Mouse (Mus musculus): Measurements from ENCODE around the gene Mbnl1. TPM values are rescaled to one million over a fixed set of nuclear protein-coding genes. Genes with fewer than 3 reads are reported as not detected.

Gene Mbnl1
- polyA plus RNA-seq, 1 experiment from 2014 or later: 169 TPM

GRCm38 (mm10) chr3:60535224-60535623, 62.6 kb downstream of the Mbnl1 start:
- Histone ChIP-seq H3K27ac (no peak overlapping the region), H3K9ac (no peak overlapping the region), H3K36me3 (no peaks in the 10 kb centered on the region), H3K4me3 (no peak overlapping the region), H3K4me1 (peaks cover 23% of the 10 kb centered on the region), H3K27me3 (no peaks in the 10 kb centered on the region), H3K9me3 (no peaks in the 10 kb centered on the region), H3K4me2 (no peak overlapping the region)
- WGBS: 20% methylated on average over 3 of the region's 3 CpGs
- ATAC-seq (ENCODE audit: borderline replicate concordance, extremely low read depth, low FRiP score, low TSS enrichment): no peak

GRCm38 (mm10) chr3:60537063-60537462, 64.4 kb downstream of the Mbnl1 start:
- no peaks in the 10 kb centered on the region for H3K9me3 ChIP-seq
- no peaks in the 10 kb centered on the region for H3K27me3 ChIP-seq
- H3K4me3 ChIP-seq: no peak overlapping the region
- H3K36me3 ChIP-seq: no peaks in the 10 kb centered on the region
- no peak overlapping the region for H3K4me2 ChIP-seq
- no peak overlapping the region for H3K9ac ChIP-seq
- H3K4me1 ChIP-seq: peaks cover 11% of the 10 kb centered on the region; the same call in 1 of the 2 replicates
- no peak overlapping the region for H3K27ac ChIP-seq
- 82% methylated on average over 2 of the region's 2 CpGs for WGBS
- no peak for ATAC-seq (ENCODE audit: borderline replicate concordance, extremely low read depth, low FRiP score, low TSS enrichment)

- Histone ChIP-seq H3K9ac (no peak overlapping the region), H3K4me2 (no peak overlapping the region)
- 74% methylated on average over 3 of the region's 3 CpGs for WGBS
Observed at GRCm38 (mm10) chr3:60538214-60538971, 65.8 kb downstream of the Mbnl1 start.

GRCm38 (mm10) chr3:60541121-60541520, 68.5 kb downstream of the Mbnl1 start:
- Histone ChIP-seq H3K9ac (no peak overlapping the region), H3K4me2 (no peak overlapping the region), H3K36me3 (no peaks in the 10 kb centered on the region), H3K4me1 (peaks cover 9% of the 10 kb centered on the region), H3K27ac (no peak overlapping the region), H3K9me3 (no peaks in the 10 kb centered on the region), H3K27me3 (no peaks in the 10 kb centered on the region), H3K4me3 (no peak overlapping the region)
- 69% methylated on average over 4 of the region's 4 CpGs for WGBS
- no peak for ATAC-seq (ENCODE audit: borderline replicate concordance, extremely low read depth, low FRiP score, low TSS enrichment)

More at GRCm38 (mm10) chr3:60538214-60538971, 65.8 kb downstream of the Mbnl1 start:
- no peak for ATAC-seq (ENCODE audit: borderline replicate concordance, extremely low read depth, low FRiP score, low TSS enrichment)
- Histone ChIP-seq H3K27me3 (no peaks in the 10 kb centered on the region), H3K36me3 (no peaks in the 10 kb centered on the region), H3K4me1 (peaks cover 14% of the 10 kb centered on the region; the same call in 1 of the 2 replicates), H3K27ac (no peak overlapping the region), H3K9me3 (no peaks in the 10 kb centered on the region), H3K4me3 (no peak overlapping the region)

GRCm38 (mm10) chr3:60546196-60546595, 73.6 kb downstream of the Mbnl1 start:
- WGBS: 31% methylated on average over 9 of the region's 9 CpGs
- Histone ChIP-seq H3K9ac (no peak overlapping the region), H3K9me3 (no peaks in the 10 kb centered on the region), H3K4me1 (peaks cover 35% of the 10 kb centered on the region), H3K27ac (no peak overlapping the region), H3K4me3 (no peak overlapping the region), H3K4me2 (no peak overlapping the region), H3K36me3 (no peaks in the 10 kb centered on the region), H3K27me3 (no peaks in the 10 kb centered on the region)
- peak; percentile 52; the same call in 1 of the 2 replicates for ATAC-seq (ENCODE audit: borderline replicate concordance, extremely low read depth, low FRiP score, low TSS enrichment)

GRCm38 (mm10) chr3:60546904-60547303, 74.3 kb downstream of the Mbnl1 start:
- no peaks in the 10 kb centered on the region for H3K27me3 ChIP-seq
- no peak overlapping the region for H3K27ac ChIP-seq
- no peak for ATAC-seq (ENCODE audit: borderline replicate concordance, extremely low read depth, low FRiP score, low TSS enrichment)
- no peak overlapping the region for H3K4me3 ChIP-seq
- no peaks in the 10 kb centered on the region for H3K9me3 ChIP-seq
- no peaks in the 10 kb centered on the region for H3K36me3 ChIP-seq
- H3K9ac ChIP-seq: no peak overlapping the region
- peaks cover 38% of the 10 kb centered on the region for H3K4me1 ChIP-seq
- H3K4me2 ChIP-seq: no peak overlapping the region
- 88% methylated on average over 4 of the region's 4 CpGs for WGBS

GRCm38 (mm10) chr3:60550492-60550891, 77.9 kb downstream of the Mbnl1 start:
- Histone ChIP-seq H3K9me3 (no peaks in the 10 kb centered on the region), H3K9ac (no peak overlapping the region), H3K27ac (no peak overlapping the region), H3K4me1 (peaks cover 33% of the 10 kb centered on the region), H3K4me3 (no peak overlapping the region), H3K36me3 (no peaks in the 10 kb centered on the region), H3K4me2 (no peak overlapping the region), H3K27me3 (no peaks in the 10 kb centered on the region)
- 35% methylated on average over 5 of the region's 5 CpGs for whole genome bisulfite sequencing
- no peak for ATAC-seq (ENCODE audit: borderline replicate concordance, extremely low read depth, low FRiP score, low TSS enrichment)

GRCm38 (mm10) chr3:60551650-60552049, 79.0 kb downstream of the Mbnl1 start:
- WGBS: 24% methylated on average over 3 of the region's 3 CpGs
- Histone ChIP-seq H3K27ac (peak overlapping the region; percentile 57; the same call in 1 of the 2 replicates), H3K4me2 (no peak overlapping the region), H3K36me3 (no peaks in the 10 kb centered on the region), H3K4me3 (no peak overlapping the region), H3K9me3 (no peaks in the 10 kb centered on the region), H3K27me3 (no peaks in the 10 kb centered on the region), H3K4me1 (peaks cover 28% of the 10 kb centered on the region), H3K9ac (no peak overlapping the region)
- ATAC-seq (ENCODE audit: borderline replicate concordance, extremely low read depth, low FRiP score, low TSS enrichment): peak; percentile 52; the same call in 1 of the 2 replicates

GRCm38 (mm10) chr3:60553011-60553410, 80.4 kb downstream of the Mbnl1 start:
- 52% methylated on average over 3 of the region's 3 CpGs for WGBS
- Histone ChIP-seq H3K4me1 (peaks cover 24% of the 10 kb centered on the region), H3K9ac (no peak overlapping the region), H3K4me3 (no peak overlapping the region), H3K9me3 (no peaks in the 10 kb centered on the region), H3K27ac (no peak overlapping the region), H3K27me3 (no peaks in the 10 kb centered on the region), H3K4me2 (no peak overlapping the region), H3K36me3 (no peaks in the 10 kb centered on the region)
- no peak for ATAC-seq (ENCODE audit: borderline replicate concordance, extremely low read depth, low FRiP score, low TSS enrichment)

- peaks cover 4% of the 10 kb centered on the region for H3K4me1 ChIP-seq
Observed at GRCm38 (mm10) chr3:60556596-60556995, 84.0 kb downstream of the Mbnl1 start.

GRCm38 (mm10) chr3:60558252-60558862, 85.7 kb downstream of the Mbnl1 start:
- Histone ChIP-seq H3K9ac (no peak overlapping the region), H3K36me3 (no peaks in the 10 kb centered on the region), H3K9me3 (no peaks in the 10 kb centered on the region), H3K4me1 (peaks cover 16% of the 10 kb centered on the region), H3K4me2 (no peak overlapping the region), H3K27ac (no peak overlapping the region), H3K27me3 (no peaks in the 10 kb centered on the region), H3K4me3 (no peak overlapping the region)
- 67% methylated on average over 7 of the region's 7 CpGs for WGBS
- ATAC-seq (ENCODE audit: borderline replicate concordance, extremely low read depth, low FRiP score, low TSS enrichment): no peak

More at GRCm38 (mm10) chr3:60556596-60556995, 84.0 kb downstream of the Mbnl1 start:
- H3K27me3 ChIP-seq: no peaks in the 10 kb centered on the region
- ATAC-seq (ENCODE audit: borderline replicate concordance, extremely low read depth, low FRiP score, low TSS enrichment): no peak
- H3K27ac ChIP-seq: no peak overlapping the region
- no peak overlapping the region for H3K9ac ChIP-seq
- H3K4me2 ChIP-seq: no peak overlapping the region
- no peaks in the 10 kb centered on the region for H3K9me3 ChIP-seq
- WGBS: 64% methylated on average over 3 of the region's 3 CpGs
- H3K4me3 ChIP-seq: no peak overlapping the region
- no peaks in the 10 kb centered on the region for H3K36me3 ChIP-seq

GRCm38 (mm10) chr3:60559762-60560161, 87.1 kb downstream of the Mbnl1 start:
- Histone ChIP-seq H3K4me3 (no peak overlapping the region), H3K27ac (no peak overlapping the region), H3K36me3 (no peaks in the 10 kb centered on the region), H3K4me1 (peaks cover 23% of the 10 kb centered on the region), H3K4me2 (no peak overlapping the region), H3K9me3 (no peaks in the 10 kb centered on the region), H3K9ac (no peak overlapping the region), H3K27me3 (no peaks in the 10 kb centered on the region)
- 66% methylated on average over 2 of the region's 2 CpGs for WGBS
- no peak for ATAC-seq (ENCODE audit: borderline replicate concordance, extremely low read depth, low FRiP score, low TSS enrichment)
